In the genomic region with DNA sequence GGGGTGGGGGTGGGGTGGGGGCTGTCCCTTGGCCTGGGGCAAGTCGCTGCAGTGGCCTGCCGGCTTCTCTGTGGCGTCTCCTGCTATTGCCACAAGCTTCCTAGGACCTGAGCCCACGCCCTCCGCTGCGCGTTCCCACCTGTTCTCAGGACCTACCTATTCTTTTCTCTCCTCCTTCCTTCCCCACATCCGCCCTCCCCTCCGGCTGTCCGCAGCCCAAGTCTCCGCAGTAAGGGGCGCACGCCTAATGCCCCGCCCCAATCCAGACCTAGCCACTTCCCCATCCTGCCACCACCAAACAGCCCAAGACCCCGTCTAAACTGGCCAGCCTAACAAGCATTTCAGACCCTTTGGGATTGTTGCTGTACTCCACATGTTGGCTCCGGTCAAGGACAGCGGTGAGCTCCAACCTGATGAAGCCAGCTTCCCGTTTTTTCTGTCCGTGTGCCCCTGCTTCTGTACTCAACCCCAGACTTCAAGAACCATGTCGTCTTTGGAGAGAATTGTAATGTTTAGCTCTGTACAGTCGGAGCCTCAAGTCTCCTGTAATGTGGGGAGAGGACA, we compare ENCODE assay signal across 15 mouse cellular contexts. TPM values are rescaled to one million over a fixed set of nuclear protein-coding genes. Genes with fewer than 3 reads are reported as not detected.
DNase-seq lines count a peak whose midpoint lies in the region; ATAC-seq and TF ChIP-seq lines count a peak whose summit lies in the region.
"Had no signal": no experiment of that assay in that cellular context is flagged by ENCODE, and none has a peak within 500 bp of the region (broad histone marks: within the 10 kb centered on the region; RNA-seq: fewer than 3 reads in every experiment).

No protein-coding gene starts in this region.

- H3K9ac ChIP-seq in hindbrain, embryonic 12.5 days = peak overlapping the region; percentile 23; the same call in 1 of the 2 replicates
- H3K9ac ChIP-seq in hindbrain, embryonic 14.5 days = no peak overlapping the region
- H3K9ac ChIP-seq: forebrain, embryonic 12.5 days; liver, embryonic 13.5 days had no signal

- ATAC-seq in hindbrain, embryonic 12.5 days (ENCODE audit: low FRiP score) = no peak
- ATAC-seq in hindbrain, embryonic 14.5 days (ENCODE audit: low FRiP score) = no peak
- ATAC-seq in megakaryocyte-erythroid progenitor cell, adult 5-6 weeks (replicated peaks; ENCODE audit: low FRiP score, low TSS enrichment, poor library complexity, severe bottlenecking) = no peak

- no peak for TF ChIP-seq POLR2A in testis, adult 2 months (IDR thresholded peaks at IDR 0.05; ENCODE audit: control insufficient read depth, low read depth, low read length)

- H3K4me3 ChIP-seq in hindbrain, embryonic 12.5 days = no peak overlapping the region
- no peak overlapping the region for H3K4me3 ChIP-seq in hindbrain, embryonic 14.5 days (replicated peaks; ENCODE audit: low read length)
- peak overlapping the region; percentile 32 for H3K4me3 ChIP-seq in testis, adult 2 months (ENCODE audit: control insufficient read depth, low read depth, low read length)
- H3K4me3 ChIP-seq: forebrain, embryonic 12.5 days; left cerebral cortex, adult 2 months; liver, embryonic 13.5 days; megakaryocyte, embryonic 14.5 days had no signal

- peak; percentile 31 for DNase-seq in adrenal gland, adult 2 months
- no peak for DNase-seq in adrenal gland, postnatal 25 days
- DNase-seq in hindbrain, embryonic 14.5 days (ENCODE audit: low spot score) = no peak
- DNase-seq in testis, postnatal 10 days (ENCODE audit: low spot score) = no peak
- no peak for DNase-seq in left cerebral cortex, adult 8-10 months (ENCODE audit: low spot score in 2 of 2)
- DNase-seq: adrenal gland, adult 8-10 months; gastrocnemius, postnatal 25 days; liver, embryonic 13.5 days; right cerebral cortex, adult 18-20 months had no signal

- 34% methylated on average over 21 of the region's 21 CpGs for WGBS in hindbrain, embryonic 12.5 days
- 36% methylated on average over 20 of the region's 21 CpGs for WGBS in hindbrain, embryonic 14.5 days

- H3K27me3 ChIP-seq in hindbrain, embryonic 12.5 days = peaks cover 42% of the 10 kb centered on the region
- H3K27me3 ChIP-seq in hindbrain, embryonic 14.5 days (ENCODE audit: control insufficient read depth, insufficient read depth, low read length) = peaks cover 4% of the 10 kb centered on the region; the same call in 1 of the 2 replicates
- H3K27me3 ChIP-seq in testis, adult 2 months (ENCODE audit: control insufficient read depth, insufficient read depth, low read length) = no peaks in the 10 kb centered on the region

- H3K9me3 ChIP-seq in hindbrain, embryonic 12.5 days (replicated peaks) = no peaks in the 10 kb centered on the region
- no peaks in the 10 kb centered on the region for H3K9me3 ChIP-seq in hindbrain, embryonic 14.5 days (ENCODE audit: control insufficient read depth, low read length)

- no peak for TF ChIP-seq CTCF in testis, adult 2 months (IDR thresholded peaks at IDR 0.05; ENCODE audit: control insufficient read depth, insufficient read depth, insufficient replicate concordance, low read depth, low read length)

- no peak overlapping the region for H3K27ac ChIP-seq in hindbrain, embryonic 12.5 days
- H3K27ac ChIP-seq in hindbrain, embryonic 14.5 days = no peak overlapping the region
- H3K27ac ChIP-seq in testis, adult 2 months (ENCODE audit: control insufficient read depth, insufficient read depth, low read depth, low read length) = no peak overlapping the region
- H3K27ac ChIP-seq: forebrain, embryonic 12.5 days; left cerebral cortex, adult 2 months; liver, embryonic 13.5 days had no signal

- H3K36me3 ChIP-seq in hindbrain, embryonic 12.5 days = no peaks in the 10 kb centered on the region
- H3K36me3 ChIP-seq in hindbrain, embryonic 14.5 days (replicated peaks; ENCODE audit: control insufficient read depth, insufficient read depth) = no peaks in the 10 kb centered on the region
- H3K36me3 ChIP-seq in testis, adult 2 months (ENCODE audit: control insufficient read depth, insufficient read depth, low read length) = no peaks in the 10 kb centered on the region
- H3K36me3 ChIP-seq: forebrain, embryonic 12.5 days; liver, embryonic 13.5 days had no signal

- peaks cover 31% of the 10 kb centered on the region for H3K4me1 ChIP-seq in hindbrain, embryonic 12.5 days
- peaks cover 17% of the 10 kb centered on the region for H3K4me1 ChIP-seq in hindbrain, embryonic 14.5 days (replicated peaks; ENCODE audit: control insufficient read depth, insufficient read depth, low read length)
- H3K4me1 ChIP-seq in testis, adult 2 months (ENCODE audit: control insufficient read depth, insufficient read depth, low read length) = peaks cover 17% of the 10 kb centered on the region

- no peak overlapping the region for H3K4me2 ChIP-seq in hindbrain, embryonic 12.5 days (replicated peaks)
- H3K4me2 ChIP-seq in hindbrain, embryonic 14.5 days (replicated peaks) = no peak overlapping the region; the same call in 1 of the 2 replicates
- H3K4me2 ChIP-seq: forebrain, embryonic 12.5 days; liver, embryonic 13.5 days had no signal

RNA-seq across cellular contexts. Expression of gene Wnt7b, which starts 33.3 kb away (rescaled TPM):
- total RNA-seq in adrenal gland, adult 2 months (2021) = 1 to 10 TPM in 1 of 2 experiments, under 1 TPM in 1; 0.86 to 1.2 TPM
- 1.0 and 1.1 TPM in 2 replicates for polyA plus RNA-seq in adrenal gland, adult 2 months (2012; rRNA removed)
- 0.55 and 1.2 TPM in 2 replicates for total RNA-seq in adrenal gland, postnatal 25 days (2021)
- polyA plus RNA-seq in hindbrain, embryonic 12.5 days (2016; fragmentation: Nextera tagmentation; extraction: Ambion mirVana) = 78.3 and 79.5 TPM in 2 replicates
- 28.1 and 30.8 TPM in 2 replicates for polyA plus RNA-seq in hindbrain, embryonic 14.5 days (2014; fragmentation: Nextera tagmentation; extraction: Ambion mirVana)
- polyA plus RNA-seq in testis, adult 2 months (2012; rRNA removed) = 0.07 and 1.2 TPM in 2 replicates
- total RNA-seq in left cerebral cortex, adult 8-10 months (2022) = 10 to 100 TPM; 30.9 to 37.9 (median 35.1) TPM
- not detected in 2 replicates for total RNA-seq in megakaryocyte-erythroid progenitor cell, adult 5-6 weeks (2014; fragmentation: Nextera tagmentation)
- total RNA-seq in megakaryocyte-erythroid progenitor cell, adult 5-6 weeks (2017) = not detected in 2 replicates
- total RNA-seq: gastrocnemius, postnatal 25 days had no signal

Comparison
In these comparisons a context has a peak if more than half of its experiments do, and no peak if none do; other contexts are left out.
1. RNA of gene Wnt7b, which starts 33.3 kb away (total RNA-seq): 30.9 to 37.9 TPM in left cerebral cortex, adult 8-10 months; 0.86 to 1.2 TPM in adrenal gland, adult 2 months, 0.55 to 1.2 TPM in adrenal gland, postnatal 25 days and not detected in megakaryocyte-erythroid progenitor cell, adult 5-6 weeks; every median in the first group is over 10 times any median in the second.